Mouse (Mus musculus) spleen, postnatal 4 days (tissue): ENCODE results near the gene Scyl3.

Experiments
- DNase-seq, 2 experiments: peaks; one replicate each; pipeline ENCODE4 v3.0.0; 2022; ENCODE audit warnings: low spot score in 2 of 2

Scyl3 gene

DNA sequence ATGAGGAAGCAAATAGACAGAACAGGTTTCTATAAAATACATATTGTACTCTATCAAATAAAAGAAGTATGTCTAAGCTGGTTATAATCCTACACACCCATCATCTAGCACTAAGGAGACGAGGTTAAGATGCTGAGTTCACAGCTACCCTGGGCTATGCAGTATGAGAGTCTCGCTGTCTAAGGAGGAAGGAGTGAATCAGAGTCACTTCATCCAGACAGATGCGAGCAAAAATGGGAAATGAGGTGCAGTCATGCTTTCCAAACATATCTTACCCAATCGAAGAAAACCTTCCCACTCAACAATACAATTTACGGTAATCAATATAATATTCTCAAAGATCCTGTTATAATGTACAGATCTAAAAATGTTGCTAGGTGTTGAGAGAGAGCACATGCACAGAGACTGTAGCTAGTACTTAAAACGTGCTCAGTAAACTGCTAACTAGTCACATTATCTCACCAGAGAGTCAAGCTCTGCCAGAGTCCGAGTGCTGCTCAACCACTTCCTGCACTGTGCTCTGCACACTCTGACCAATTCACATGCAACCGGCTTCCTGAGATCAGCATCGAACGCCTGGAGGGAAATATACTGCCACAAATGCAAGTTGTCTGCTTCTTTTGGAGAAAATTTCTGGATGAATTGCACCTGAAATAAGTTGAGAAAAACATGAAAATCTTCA is 35.2 kb downstream of the Scyl3 start:
- DNase-seq = no peak

- DNase-seq = no peak
Observed at GRCm38 (mm10) chr1:163974471-163974870, 45.6 kb downstream of the Scyl3 start.

- DNase-seq = no peak
Observed at GRCm38 (mm10) chr1:163975088-163975487, 46.2 kb downstream of the Scyl3 start.

DNA sequence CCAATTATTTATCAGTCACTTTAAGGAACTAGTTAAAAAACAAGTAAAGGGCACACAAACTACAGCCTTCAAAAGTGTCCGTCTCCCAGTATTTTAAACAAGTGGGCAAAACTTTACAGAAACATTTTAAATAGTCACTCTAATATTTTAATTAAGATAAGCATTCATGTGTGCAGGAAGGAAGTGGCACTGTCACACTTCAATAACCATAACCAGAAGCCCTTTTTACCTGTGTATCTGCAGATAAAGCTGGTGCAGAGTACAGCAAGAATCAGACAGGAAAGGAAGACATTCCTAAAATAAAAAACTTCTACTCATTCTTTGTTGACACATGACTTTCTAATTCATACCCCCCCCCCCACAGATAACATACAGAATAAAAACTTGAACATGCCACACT is 47.6 kb downstream of the Scyl3 start:
- DNase-seq = no peak

DNA sequence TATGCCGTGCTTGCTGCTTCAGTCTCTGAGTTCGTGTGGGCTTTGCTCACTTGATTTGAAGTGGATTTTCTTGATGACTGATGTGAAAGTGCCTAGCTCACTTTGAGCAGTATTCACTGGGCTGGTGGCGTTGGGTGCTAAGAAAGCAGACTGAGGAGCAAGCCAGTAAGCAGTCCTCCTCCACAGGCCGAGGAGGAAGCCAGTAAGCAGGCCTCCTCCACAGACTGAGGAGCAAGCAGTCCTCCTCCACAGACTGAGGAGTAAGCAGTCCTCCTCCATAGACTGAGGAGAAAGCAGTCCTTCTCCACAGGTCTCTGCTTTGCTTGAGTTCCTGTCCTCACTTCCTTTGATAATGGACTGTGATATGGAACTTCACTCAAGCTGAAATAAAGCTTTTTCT is 63.5 kb downstream of the Scyl3 start:
- DNase-seq = no peak

DNA sequence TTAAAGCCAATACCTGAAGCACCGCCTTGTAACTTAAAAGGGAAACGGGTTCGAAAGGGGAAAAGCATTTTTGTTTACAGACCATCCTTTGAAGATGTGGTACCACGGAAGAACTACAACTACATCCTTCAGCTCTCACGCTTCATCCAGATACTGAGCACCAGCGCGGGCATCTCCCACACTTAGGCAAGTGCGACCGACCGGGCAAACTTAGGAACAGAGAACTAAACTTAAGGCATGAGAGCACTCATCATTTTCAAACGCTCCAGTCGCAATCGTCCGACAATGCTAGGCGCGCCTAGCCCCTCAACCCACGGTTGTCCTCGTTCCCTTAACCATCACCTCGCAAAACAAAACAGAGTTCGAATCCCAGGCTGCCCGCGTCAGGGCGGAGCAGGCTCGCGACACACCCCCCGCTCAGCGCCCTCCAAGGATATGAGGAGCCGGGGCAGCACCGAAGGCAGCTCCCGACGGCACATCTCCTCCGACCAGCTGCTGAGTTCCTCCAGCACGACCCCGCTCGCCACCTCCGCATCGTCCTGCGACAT is 65.3 kb downstream of the Scyl3 start:
- DNase-seq = no peak

GRCm38 (mm10) chr1:163994721-163995608 is 66.1 kb downstream of the Scyl3 start, which contains the start of the genes BC055324 and Mettl18:
Gene BC055324, minus strand, starts transcription at chr1:163994796.
Gene Mettl18, plus strand, starts transcription at chr1:163994889.
- DNase-seq = peak; percentile 91 to 95

GRCm38 (mm10) chr1:163995609-163995913 is 66.7 kb downstream of the Scyl3 start:
- DNase-seq = no peak

DNA sequence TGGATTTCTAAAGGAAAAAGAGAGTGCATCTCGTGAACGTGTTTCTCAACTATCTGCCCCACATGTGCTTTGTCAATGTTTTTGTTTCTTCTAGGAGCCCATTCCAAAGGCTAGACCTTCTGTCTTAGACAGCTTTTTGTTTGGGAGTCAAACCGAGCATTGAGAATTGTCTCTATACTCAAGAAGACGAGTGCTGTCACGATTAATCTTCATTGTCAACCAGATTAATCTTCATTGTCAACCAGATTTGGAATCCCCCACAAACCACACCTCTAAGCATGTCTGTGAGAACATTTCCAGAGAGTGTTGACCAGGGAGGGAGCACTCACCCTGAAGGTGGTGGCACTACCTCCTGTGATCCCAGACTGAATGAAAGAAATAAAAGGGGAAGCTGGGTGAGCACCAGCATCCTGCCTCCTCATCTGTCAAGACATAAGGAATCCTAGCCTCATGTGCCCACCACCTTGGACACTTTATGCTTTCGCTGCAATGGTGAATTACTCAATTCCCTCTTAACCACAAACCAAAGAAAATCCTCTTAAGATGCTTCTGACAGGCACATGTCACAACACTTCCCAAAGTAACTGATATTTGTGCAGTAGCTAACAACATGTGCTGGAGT is 73.0 kb downstream of the Scyl3 start:
- DNase-seq = no peak

DNA sequence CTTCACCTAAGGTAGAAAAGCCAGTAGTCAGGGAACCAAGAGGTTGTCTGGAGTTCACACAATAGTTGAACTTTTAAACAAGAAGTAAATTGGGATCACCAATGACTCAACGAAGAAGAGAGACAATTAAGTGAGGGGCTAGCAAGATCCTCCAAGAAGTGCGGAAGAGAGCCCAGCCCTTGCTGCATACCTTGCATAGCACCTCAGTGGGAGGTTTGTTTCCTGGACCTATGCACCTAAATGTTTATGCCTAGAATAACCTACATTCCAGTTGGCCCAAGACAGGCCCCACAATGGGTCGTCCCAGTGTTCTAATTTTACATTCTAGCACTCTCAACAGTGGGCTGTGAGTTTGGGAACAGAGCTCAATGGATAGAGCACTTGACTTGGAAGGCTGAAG is 75.4 kb downstream of the Scyl3 start:
- no peak for DNase-seq
